Mouse (Mus musculus): ENCODE results near the gene Gimap9. TPM values are rescaled to one million over a fixed set of nuclear protein-coding genes. Genes with fewer than 3 reads are reported as not detected.

Gene Gimap9
- total RNA-seq, 2 experiments from 2014 or later = 0.59 to 1.2 TPM

DNA sequence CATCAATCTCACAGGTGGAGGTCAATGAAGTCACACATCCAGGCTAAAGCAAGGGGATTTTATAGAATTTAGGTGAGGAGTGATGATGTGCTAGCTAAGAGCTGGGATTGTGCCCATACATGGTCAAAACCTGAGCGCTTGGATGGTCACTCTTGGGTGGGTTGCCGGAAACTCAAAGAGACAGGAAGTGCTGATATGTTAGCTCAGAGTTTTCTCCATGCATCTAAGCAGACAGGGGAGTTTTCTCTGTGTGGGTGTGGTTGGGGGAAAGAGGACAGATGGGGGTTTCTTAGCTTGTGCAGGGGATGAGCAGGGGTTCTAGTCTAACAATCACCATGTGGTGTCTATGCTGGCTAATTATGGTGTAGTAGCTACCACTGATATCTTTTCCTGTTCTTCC lies 13.4 kb downstream of the Gimap9 start:
- DNase-seq (ENCODE audit: low spot score) = no peak

DNA sequence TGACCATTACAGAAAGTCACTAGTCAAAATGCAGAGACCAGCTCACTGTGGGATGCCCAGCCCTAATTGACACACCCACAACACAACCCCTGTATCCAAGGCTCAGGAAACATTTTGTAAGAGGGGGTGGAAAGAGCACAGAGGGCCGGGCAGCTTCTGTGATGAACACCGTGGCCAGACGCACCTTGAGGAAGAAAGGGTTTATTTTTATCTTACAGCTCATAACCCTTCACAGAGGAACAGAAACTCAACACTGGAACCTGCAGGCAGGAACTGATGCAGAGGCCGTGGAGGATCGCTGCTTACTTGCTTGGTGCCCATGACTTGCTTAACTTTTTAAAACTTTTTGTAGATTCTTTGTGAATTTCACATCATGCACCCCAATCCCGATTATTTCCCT lies 17.0 kb downstream of the Gimap9 start:
- DNase-seq (ENCODE audit: low spot score) = no peak

DNA sequence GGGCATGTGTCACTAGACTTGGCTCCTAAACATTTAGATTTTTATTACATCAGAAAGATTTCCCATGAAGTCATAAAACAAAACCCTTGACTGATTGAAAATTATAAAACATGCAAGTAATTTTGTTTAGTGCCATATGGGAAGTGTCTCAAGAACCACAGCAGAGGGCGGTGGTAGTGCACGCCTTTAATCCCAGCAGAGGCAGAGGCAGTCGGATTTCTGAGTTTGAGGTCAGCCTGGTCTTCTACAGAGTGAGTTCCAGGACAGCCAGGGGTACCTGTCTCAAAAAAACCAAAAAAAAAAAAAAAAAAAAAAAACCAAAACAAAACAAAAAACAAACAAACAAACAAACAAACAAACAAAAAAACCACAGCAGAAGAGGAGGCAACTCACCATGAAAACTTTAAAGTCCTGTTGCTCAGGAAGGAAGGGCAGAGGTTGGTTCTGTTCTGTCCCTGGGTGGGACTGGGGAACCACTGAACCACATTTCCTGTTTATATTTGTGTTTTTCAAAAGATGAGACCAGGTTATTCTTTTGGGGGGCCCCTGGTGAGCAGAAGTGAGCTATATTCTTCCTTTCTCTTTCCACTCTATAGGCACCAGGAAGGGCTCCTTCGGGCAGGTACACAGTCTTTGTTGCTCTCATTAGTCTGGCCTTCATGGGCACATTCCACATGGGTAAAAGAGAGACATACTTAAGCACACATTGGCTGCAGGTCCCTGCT lies 21.1 kb downstream of the Gimap9 start:
- DNase-seq (ENCODE audit: low spot score) = no peak

DNA sequence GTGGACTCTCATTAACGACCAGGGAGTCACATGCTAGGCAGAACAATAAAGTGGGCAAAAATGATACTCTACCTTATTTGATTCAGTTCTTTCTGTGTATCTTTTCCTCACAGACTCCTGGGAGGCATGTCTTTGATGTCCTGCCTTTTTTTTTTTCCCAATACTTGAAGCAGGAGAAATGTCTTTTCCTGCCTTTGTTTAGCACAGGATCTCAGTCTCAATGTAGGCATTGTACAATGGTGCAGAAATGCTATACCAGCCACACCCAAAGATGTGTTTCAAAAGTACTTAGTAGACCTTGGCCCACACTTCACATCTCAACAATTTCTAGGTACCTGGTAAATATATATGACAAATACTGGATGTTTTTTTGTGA lies 21.6 kb downstream of the Gimap9 start:
- no peak for DNase-seq (ENCODE audit: low spot score)

DNA sequence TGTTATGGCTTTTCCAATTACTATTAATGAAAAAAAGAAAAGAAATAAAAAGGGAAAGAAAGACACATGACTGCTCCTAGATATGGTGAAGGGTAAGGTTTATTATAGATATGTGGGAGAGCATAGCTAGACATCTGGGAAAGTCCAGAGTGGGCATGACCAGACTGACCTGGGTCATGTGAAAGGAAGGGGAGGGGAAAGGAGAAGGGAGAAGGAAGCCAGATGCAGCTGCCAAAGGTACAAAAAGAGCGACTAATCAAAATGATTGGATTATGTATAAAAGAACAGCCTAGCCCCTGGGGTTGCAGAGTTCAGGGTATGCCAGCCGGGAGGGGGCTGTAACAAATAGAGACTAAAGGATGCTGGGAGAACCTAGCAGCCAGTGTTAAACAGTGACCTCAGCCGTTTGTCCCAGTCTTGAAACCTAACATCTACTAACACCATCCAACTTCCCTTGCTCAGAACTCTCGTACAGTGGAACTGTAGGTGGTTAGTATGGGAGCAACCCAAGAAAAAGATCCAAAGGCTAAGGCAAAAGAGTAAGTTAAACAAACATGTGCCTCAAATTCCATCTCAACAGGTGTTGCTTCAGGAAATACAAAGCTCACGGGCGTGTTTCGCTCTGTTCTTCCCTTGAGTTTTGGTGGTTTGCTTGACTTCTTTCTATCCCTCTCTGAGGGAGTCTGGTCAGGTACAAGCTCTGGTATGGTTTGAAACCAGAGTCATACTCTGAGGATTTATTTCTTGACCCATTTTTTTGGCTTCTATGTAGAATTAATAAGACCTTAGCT lies 22.3 kb downstream of the Gimap9 start:
- DNase-seq (ENCODE audit: low spot score) = no peak

DNA sequence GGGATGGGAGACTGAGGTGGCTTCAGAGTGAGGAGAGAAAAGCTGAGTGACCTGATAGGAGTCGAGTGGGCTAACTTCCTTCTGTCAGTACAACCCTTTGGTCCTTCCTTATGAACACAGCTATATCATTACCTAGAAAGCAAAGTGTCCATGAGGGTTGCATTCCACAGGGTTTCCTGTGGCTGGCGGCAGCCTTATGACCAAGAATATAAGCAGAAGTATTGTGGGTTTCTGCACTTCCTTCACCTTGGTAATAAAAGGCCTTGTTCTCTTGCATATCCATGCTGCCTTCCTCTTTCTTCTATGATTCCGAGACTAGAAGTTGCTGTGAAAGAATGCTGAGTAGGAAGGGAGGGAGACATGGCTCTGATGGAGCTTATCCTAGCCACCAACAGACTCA lies 23.0 kb downstream of the Gimap9 start:
- no peak for DNase-seq (ENCODE audit: low spot score)

DNA sequence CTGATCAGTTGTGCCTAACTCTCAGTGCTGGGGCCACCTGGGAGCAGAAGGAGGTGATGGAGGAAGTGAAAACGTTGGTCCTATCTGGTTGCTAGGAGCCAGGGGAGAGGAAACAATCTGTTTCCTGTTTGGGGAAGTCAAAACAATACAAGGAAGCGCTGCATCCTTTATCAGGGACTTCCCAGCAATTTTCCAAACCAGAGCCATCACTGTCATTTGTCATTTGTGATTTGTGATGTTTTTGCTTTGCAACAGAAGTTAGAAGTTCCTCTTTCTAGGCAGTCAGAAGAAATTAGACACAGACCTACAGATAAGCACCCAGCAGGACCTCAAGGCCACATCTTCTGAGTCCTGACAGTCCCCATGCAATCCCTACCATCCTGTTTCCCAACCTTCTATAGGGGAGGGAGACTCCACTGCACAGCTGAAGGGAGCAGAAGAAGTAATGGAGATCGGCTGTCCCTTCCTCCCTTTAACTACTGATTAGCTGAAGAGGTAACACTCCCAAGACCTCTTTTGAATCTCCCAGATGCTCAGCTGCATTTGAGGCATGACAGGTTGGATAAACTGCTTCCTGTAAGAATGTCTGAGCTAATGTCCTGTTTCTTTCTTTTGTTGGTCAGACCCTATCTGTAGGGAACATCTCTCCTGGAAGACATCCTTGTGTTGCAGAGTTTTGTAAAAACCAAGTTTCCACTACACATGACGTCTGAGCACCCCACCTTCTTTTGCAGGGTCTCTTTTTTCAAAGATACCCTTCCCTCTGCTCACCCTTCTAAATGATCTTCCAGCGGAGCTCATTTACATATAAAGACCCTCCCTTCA lies 24.5 kb downstream of the Gimap9 start:
- DNase-seq (ENCODE audit: low spot score) = no peak

DNA sequence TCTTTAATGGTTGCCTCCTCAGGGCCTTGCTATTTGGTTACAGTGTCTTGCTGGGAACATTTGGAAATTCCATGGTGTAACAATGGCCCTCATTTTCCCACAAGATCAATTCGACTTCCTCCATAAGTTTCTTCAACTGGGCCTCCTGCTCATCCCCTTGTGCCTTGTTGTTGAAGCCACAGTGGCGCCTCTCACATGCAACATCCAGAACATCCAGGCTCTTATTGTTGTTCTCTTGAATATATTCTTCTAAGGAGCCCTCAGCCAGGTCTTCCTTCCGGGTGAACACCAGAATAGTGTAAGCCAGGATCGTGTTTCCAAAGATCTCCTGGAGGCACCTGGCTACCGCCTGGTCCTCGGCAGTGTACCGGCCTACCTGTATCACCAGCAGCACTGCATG lies 26.2 kb downstream of the Gimap9 start:
- DNase-seq (ENCODE audit: low spot score) = no peak

DNA sequence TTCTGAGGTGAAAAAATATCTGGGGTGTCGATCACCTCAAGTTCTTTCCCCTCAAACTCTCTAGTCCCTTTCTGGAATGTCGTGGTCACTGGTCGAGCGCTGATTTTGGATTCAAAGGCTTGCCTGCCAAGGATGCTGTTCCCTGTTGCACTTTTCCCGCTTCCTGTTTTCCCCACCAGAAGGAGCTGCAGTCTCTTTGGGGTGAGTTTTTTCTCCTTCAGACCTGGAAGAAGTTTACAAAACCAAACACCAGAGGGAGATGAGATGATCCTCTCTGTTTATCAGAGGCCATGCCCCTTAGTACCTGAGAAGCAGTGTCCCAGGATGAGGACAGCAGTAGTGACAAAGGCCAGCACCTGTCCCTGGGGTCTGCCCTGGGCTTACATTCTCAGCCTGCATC lies 26.7 kb downstream of the Gimap9 start:
- no peak for DNase-seq (ENCODE audit: low spot score)

DNA sequence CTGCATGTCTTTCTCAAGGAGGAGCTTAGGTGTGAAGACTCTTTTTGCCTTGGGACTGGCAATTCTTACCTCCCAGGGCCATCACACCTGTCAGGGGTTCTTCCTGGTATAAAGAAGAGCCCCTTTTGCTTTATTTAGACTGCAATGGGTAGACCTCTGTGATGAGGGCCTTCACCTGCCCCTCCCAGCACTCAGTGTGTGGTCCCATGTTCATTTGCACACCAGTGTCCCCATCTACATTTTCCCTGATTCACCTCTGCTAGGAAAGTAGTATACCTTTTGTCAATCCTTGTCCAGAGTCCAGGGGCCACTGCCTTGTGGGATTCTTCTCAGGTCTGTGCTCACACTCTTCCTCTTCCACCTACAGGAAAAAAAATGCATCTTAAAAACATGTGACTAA lies 28.2 kb downstream of the Gimap9 start:
- no peak for DNase-seq (ENCODE audit: low spot score)

DNA sequence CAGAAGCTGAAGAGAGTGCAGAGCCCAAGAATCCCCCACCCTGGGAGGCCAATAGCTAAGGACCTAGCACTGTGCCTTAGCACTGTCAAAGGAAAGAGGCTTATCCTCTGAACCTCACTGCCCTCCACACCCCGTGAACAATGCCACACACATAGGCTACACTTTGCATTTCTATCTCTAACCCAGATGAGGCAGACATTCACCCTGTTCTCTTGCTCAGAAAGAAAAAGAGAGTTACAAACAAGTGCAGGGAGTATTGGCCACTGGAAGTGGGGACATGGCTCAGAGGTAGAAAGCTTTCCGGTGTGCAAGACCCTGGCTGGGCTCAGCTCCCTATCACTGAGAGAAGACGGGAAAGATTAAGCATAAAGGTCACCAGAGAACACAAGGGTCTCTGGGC lies 30.2 kb downstream of the Gimap9 start:
- no peak for DNase-seq (ENCODE audit: low spot score)

DNA sequence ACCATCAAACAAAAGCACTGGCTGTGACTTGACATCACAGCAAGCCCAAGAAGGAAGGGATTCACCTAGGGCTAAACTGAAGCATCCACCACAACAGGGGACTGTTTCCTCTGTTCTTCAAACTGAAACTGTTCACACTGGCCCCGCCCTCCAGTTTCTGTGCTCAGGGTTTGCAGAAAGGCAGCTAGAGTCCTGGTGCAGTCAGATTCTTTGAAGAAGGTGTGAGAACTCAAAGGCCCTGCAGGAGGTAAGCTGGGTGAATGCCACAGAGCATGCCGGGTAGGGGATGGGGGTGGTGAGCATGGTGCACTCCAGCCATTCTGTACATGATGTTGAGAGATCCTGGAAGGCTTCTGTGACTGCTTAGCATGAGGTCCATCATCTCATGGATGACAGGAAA lies 42.5 kb downstream of the Gimap9 start, which contains the start of the genes Gm28053 and Gimap7:
TSS of gene Gm28053 (plus strand) at position 153 of the 400 bp plus-strand sequence.
TSS of gene Gimap7 (plus strand) at position 167 of the 400 bp plus-strand sequence.
- no peak for DNase-seq (ENCODE audit: low spot score)

DNA sequence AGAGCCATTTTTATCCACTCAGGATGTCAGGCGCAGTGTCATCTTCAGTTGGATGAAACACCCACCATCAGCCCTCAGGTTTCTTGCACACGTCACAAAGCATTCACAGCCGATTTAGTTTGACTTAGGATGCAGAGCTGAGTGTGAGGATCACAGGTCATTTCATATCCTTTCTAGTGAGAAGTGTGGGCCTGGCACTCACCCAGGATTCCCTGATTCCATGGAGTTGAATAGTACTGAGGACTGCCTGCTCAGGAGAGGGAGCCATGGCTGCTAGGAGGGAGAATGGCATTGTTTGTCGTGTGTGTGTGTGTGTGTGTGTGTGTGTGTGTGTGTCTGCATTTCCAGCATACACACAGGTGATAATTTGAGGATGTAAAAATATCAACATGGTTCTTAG lies 44.4 kb downstream of the Gimap9 start:
- no peak for DNase-seq (ENCODE audit: low spot score)

DNA sequence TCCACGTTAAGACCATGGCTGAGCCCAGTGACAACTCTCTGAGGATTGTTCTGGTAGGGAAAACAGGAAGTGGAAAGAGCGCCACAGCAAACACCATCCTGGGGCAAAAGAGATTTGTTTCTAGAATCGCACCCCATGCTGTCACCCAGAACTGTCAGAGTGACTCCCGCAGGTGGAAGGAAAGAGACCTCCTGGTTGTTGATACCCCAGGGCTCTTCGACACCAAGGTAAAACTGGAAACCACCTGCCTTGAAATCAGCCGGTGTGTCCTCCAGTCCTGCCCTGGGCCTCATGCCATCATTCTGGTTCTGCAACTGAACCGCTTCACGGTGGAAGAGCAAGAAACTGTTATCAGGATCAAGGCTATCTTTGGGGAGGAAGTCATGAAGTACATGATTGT lies 47.5 kb downstream of the Gimap9 start:
- no peak for DNase-seq (ENCODE audit: low spot score)

DNA sequence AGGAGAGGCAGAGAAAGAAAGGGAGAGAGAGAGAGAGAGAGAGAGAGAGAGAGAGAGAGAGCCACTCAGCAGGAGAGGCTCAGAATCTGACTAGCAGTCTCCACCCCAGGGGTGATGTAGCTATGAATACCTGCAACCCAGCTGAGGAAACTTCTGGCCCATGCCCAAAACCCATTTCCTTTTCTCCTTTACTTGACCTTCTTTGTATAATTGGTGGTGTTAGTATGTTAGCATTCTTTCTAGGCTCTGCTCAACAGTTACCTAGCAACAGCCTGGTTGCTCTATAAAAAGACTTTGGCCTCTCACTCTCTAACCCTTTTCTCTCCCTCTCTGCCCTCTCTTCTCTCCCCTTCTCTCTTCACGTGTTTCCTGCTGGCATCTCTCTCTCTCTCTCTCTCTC lies 49.5 kb downstream of the Gimap9 start:
- DNase-seq (ENCODE audit: low spot score) = peak; percentile 47

DNA sequence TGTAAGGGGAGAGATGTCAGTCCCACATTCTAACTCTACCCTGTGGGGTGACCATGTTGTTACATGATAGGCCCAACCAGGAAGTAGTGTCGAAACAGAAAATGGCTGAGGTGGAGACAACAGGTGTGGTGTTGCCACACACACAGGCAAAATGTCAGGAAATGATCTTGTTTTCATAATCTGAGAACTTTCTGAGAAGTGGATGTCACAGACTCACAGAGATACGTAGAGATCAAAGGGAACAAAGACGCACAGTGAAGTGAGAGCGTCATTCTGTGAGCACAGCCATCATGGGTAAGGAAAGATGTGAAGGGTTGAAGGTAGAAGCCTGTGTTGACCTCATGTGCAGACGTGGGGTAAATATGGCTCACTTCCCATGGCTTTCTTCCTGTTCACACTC lies 51.8 kb downstream of the Gimap9 start:
- DNase-seq (ENCODE audit: low spot score) = no peak

Other genes starting within 250 kb of the Gimap9 start
- gene Zfp467, start 230.3 kb upstream of the Gimap9 start, total RNA-seq (2021) = 10 to 100 TPM; 50.1 to 57.1 TPM
- under 1 TPM; 0.19 to 0.71 TPM for gene Sspo, start 227.9 kb upstream of the Gimap9 start, total RNA-seq (2021)
- 10 to 100 TPM; 38.5 to 46.1 TPM for gene Atp6v0e2, start 138.5 kb upstream of the Gimap9 start, total RNA-seq (2021)
- gene Lrrc61, start 121.3 kb upstream of the Gimap9 start, total RNA-seq (2021) = 10 to 100 TPM; 21.1 to 25.5 TPM
- gene Rarres2, start 103.3 kb upstream of the Gimap9 start, total RNA-seq (2021) = 10 to 100 TPM; 14.6 to 24.8 TPM
- not detected for gene Gm45021, start 86.5 kb upstream of the Gimap9 start, total RNA-seq (2021)
- gene Repin1, start 82.2 kb upstream of the Gimap9 start, total RNA-seq (2021) = 10 to 100 TPM; 30.6 to 31.9 TPM
- gene Gm44965, start 82.2 kb upstream of the Gimap9 start, total RNA-seq (2021) = not detected
- gene Zfp775, start 74.1 kb upstream of the Gimap9 start, total RNA-seq (2021) = 1 to 10 TPM; 8.8 TPM
- gene AI854703, start 49.4 kb upstream of the Gimap9 start, total RNA-seq (2021) = under 1 TPM; 0.76 to 0.78 TPM
- gene Gimap8, start 28.9 kb upstream of the Gimap9 start, total RNA-seq (2021) = 1 to 10 TPM; 1.3 to 2.5 TPM
- 1 to 10 TPM; 2.4 to 5.8 TPM for gene Gimap4, start 8.4 kb downstream of the Gimap9 start, total RNA-seq (2021)
- 10 to 100 TPM in 1 of 2 experiments, 1 to 10 TPM in 1; 7.9 to 12.6 TPM for gene Gimap6, start 32.1 kb downstream of the Gimap9 start, total RNA-seq (2021)
- gene Gm28053, start 42.5 kb downstream of the Gimap9 start, total RNA-seq (2021) = 1 to 10 TPM in 1 of 2 experiments, not detected in 1; 2.7 TPM
- not detected for gene Gimap7, start 42.5 kb downstream of the Gimap9 start, total RNA-seq (2021)
- 1 to 10 TPM; 1.5 to 2.4 TPM for gene Gimap1, start 62.9 kb downstream of the Gimap9 start, total RNA-seq (2021)
- 1 to 10 TPM in 1 of 2 experiments, under 1 TPM in 1; 0.57 to 1.0 TPM for gene Gimap5, start 70.1 kb downstream of the Gimap9 start, total RNA-seq (2021)
- under 1 TPM; 0.09 to 0.28 TPM for gene Gimap3, start 94.7 kb downstream of the Gimap9 start, total RNA-seq (2021)
- 1 to 10 TPM; 3.3 to 3.9 TPM for gene Tmem176a, start 164.8 kb downstream of the Gimap9 start, total RNA-seq (2021)
- 1 to 10 TPM; 7.6 to 8.9 TPM for gene Tmem176b, start 165.4 kb downstream of the Gimap9 start, total RNA-seq (2021)
- gene Aoc1, start 196.8 kb downstream of the Gimap9 start, total RNA-seq (2021) = not detected

Data from gastrocnemius, adult 18-20 months (tissue).